Mouse (Mus musculus) liver, adult 2 months (tissue): ENCODE measurements around the gene Armc5. TPM values are rescaled to one million over a fixed set of nuclear protein-coding genes. Genes with fewer than 3 reads are reported as not detected.

Experiments
- DNase-seq: peaks from one replicate; pipeline ENCODE4 v3.0.0-alpha.2; 2011; ENCODE audit warnings: low read depth, low spot score; ENCODE audit errors: extremely low read depth
- H3K27ac ChIP-seq: fragments of 200-500 bp; replicated peaks from 2 replicates; pipeline ENCODE4 v1.5.1; 2012; ENCODE audit warnings: low read depth, mild to moderate bottlenecking, control low read depth, inconsistent platforms, low read length; ENCODE audit not compliant: insufficient read depth
- H3K27me3 ChIP-seq: fragments of 200-500 bp; 2 replicates; pipeline ENCODE4 v1.6.1; 2012; ENCODE audit warnings: mild to moderate bottlenecking, moderate library complexity, low read length, inconsistent platforms; ENCODE audit not compliant: control insufficient read depth, insufficient read depth
- H3K36me3 ChIP-seq: fragments of 200-500 bp; 2 replicates; pipeline ENCODE4 v1.6.1; 2012; ENCODE audit warnings: low read length, inconsistent platforms; ENCODE audit not compliant: control insufficient read depth, insufficient read depth
- H3K4me1 ChIP-seq: fragments of 200-500 bp; 2 replicates; pipeline ENCODE4 v1.6.1; 2011; ENCODE audit warnings: low read length; ENCODE audit not compliant: control insufficient read depth, insufficient read depth
- H3K4me3 ChIP-seq: fragments of 200-500 bp; 2 replicates; pipeline ENCODE4 v1.5.1; 2011; ENCODE audit warnings: low read depth, mild to moderate bottlenecking, control low read depth, low read length, moderate library complexity; ENCODE audit not compliant: insufficient read depth
- H3K79me2 ChIP-seq: fragments of 200-500 bp; 2 replicates; pipeline ENCODE4 v1.6.1; 2012; ENCODE audit warnings: inconsistent platforms, mild to moderate bottlenecking, low read length, moderate library complexity; ENCODE audit not compliant: control insufficient read depth, insufficient read depth
- H3K9ac ChIP-seq: fragments of 200-500 bp; 2 replicates; pipeline ENCODE4 v1.6.1; 2012; ENCODE audit warnings: low read depth, mild to moderate bottlenecking, control low read depth, inconsistent platforms, low read length
- CTCF ChIP-seq: fragments of 200-500 bp; IDR thresholded peaks from 2 replicates; pipeline ENCODE4 v1.5.1; 2011; ENCODE audit warnings: low read depth, low read length, control low read depth
- POLR2A ChIP-seq: fragments of 200-500 bp; IDR thresholded peaks from 2 replicates; pipeline ENCODE4 v1.6.1; 2011; ENCODE audit warnings: low read length, control low read depth; ENCODE audit not compliant: insufficient read depth; ENCODE audit errors: extremely low read depth
- WGBS: fragments of 180-500 bp; shearing (Covaris S2); methylation state at CpG from one replicate; pipeline ENCODE4 v1.1.7; 2018; 5-methylcytosine and 5-hydroxymethylcytosine counted together
- polyA plus RNA-seq: library from polyadenylated mRNA; depleted of rRNA; stranded (reverse); fragments of >200 nt; gene quantifications from 2 replicates; pipeline ENCODE4 v1.2.3, GENCODE M21; 2012
- total RNA-seq: library from RNA; depleted of rRNA; stranded (reverse); fragments of >200 nt; gene quantifications from 2 replicates; pipeline ENCODE4 v1.2.3, GENCODE M21; 2014

The Armc5 gene
- total and polyA plus RNA-seq, 2 experiments: 2.1 to 12.7 TPM

DNA sequence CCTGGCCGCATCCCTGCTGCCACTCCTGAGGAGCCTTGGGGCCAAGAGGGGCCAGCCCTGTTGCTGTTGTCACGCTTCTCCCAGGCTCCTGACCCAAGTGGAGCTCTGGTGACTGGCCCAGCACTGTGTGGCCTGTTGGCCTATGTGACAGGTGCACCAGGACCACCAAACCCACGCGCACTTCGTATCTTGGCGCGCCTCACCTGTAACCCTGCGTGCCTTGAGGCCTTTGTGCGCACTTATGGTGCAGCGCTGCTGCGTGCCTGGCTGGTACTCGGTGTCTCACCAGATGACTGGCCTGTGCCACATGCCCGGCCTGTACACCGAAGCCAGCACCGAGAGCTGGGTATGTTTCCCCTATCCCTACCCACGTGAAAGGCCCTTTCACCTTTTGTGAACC lies 5.2 kb downstream of the Armc5 start:
- Histone ChIP-seq H3K4me1 (peaks cover 2% of the 10 kb centered on the region; the same call in 1 of the 2 replicates), H3K27ac (no peak overlapping the region), H3K79me2 (no peaks in the 10 kb centered on the region), H3K27me3 (no peaks in the 10 kb centered on the region), H3K9ac (no peak overlapping the region), H3K36me3 (peaks cover 3% of the 10 kb centered on the region; the same call in 1 of the 2 replicates), H3K4me3 (no peak overlapping the region)
- TF ChIP-seq POLR2A (no peak), CTCF (no peak)
- WGBS: 96% methylated on average over 16 of the region's 16 CpGs
- DNase-seq: no peak

DNA sequence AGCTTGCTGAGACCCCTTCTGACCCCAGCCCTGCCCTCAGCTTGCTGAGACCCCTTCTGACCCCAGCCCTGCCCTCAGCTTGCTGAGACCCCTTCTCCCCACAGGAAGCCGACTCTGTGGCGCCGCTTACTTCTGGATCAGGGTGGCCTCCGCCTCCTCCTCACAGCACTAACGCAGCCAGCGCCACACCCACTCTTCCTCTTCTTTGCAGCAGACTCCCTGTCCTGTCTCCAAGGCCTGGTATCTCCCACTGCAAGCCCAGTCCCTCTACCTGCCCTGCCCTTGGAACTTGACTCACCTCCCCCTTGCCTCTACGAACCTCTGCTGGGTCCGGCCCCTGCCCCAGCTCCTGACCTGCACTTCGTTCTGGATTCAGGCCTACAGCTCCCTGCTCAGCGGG lies 6.8 kb downstream of the Armc5 start:
- H3K27me3 ChIP-seq: no peaks in the 10 kb centered on the region
- H3K79me2 ChIP-seq: no peaks in the 10 kb centered on the region
- H3K36me3 ChIP-seq: peaks cover 3% of the 10 kb centered on the region; the same call in 1 of the 2 replicates
- H3K4me3 ChIP-seq: peak overlapping the region; percentile 51; the same call in 1 of the 2 replicates
- peak overlapping the region; percentile 54 for H3K9ac ChIP-seq
- no peaks in the 10 kb centered on the region for H3K4me1 ChIP-seq
- 80% methylated on average over 10 of the region's 10 CpGs for WGBS
- peak overlapping the region; percentile 27; the same call in 1 of the 2 replicates for H3K27ac ChIP-seq
- TF ChIP-seq CTCF: no peak
- TF ChIP-seq POLR2A: no peak
- no peak for DNase-seq

DNA sequence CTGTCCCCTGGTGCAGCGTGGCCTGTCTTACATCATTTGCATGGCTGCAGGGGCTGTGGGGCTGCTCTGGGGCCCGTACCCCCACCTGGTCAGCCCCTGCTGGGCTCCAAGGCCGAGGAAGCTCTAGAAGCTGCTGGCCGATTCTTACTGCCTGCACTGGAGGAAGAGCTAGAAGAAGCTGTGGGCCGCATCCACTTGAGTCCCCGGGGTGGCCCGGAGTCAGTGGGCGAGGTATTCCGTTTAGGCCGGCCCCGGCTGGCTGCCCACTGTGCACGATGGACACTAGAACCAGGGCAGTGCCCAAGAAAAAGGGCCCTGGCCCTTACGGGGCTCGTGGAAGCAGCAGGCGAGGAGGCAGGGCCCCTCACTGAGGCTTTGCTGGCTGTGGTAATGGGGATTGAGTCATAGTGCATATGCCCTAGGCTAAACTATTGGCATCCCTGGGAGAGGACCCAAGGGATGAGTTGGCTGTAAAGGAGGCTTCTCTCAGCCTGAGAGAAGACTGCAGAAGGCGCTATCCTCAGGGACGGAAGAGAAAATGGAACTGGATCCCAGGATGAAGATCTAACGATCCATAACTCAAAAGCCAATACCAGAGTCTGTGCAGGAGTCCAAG lies 7.4 kb downstream of the Armc5 start:
- Histone ChIP-seq H3K9ac (peak overlapping the region; percentile 54), H3K27me3 (no peaks in the 10 kb centered on the region), H3K36me3 (peaks cover 3% of the 10 kb centered on the region; the same call in 1 of the 2 replicates), H3K79me2 (no peaks in the 10 kb centered on the region), H3K4me1 (no peaks in the 10 kb centered on the region), H3K4me3 (peak overlapping the region; percentile 31; the same call in 1 of the 2 replicates), H3K27ac (peak overlapping the region; percentile 27; the same call in 1 of the 2 replicates)
- no peak for TF ChIP-seq POLR2A
- no peak for TF ChIP-seq CTCF
- DNase-seq: no peak
- 90% methylated on average over 18 of the region's 18 CpGs for WGBS

DNA sequence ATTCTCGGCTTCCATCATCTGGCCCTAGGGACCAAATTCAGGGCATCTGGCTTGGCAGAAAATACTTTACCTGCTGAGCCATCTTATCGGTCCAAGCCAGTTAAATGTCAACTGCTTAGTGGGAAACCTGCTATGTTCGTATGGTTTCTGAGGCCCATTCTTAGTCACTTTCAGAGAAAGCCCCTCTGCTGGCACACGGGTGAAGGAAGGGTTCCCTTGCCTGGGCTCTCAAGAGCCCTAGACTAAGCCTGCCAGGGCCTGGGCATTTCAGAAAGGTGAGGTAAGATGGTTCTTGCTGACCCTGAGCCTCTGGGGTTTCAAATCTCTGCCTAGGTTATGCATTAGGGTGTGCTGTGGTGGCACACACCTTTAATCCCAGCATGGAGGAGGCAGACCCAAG lies 8.4 kb downstream of the Armc5 start:
- 93% methylated on average over 4 of the region's 4 CpGs for WGBS
- Histone ChIP-seq H3K27me3 (no peaks in the 10 kb centered on the region), H3K4me1 (no peaks in the 10 kb centered on the region), H3K27ac (no peak overlapping the region), H3K4me3 (no peak overlapping the region), H3K79me2 (no peaks in the 10 kb centered on the region), H3K9ac (no peak overlapping the region), H3K36me3 (peaks cover 3% of the 10 kb centered on the region; the same call in 1 of the 2 replicates)
- no peak for TF ChIP-seq POLR2A
- TF ChIP-seq CTCF: no peak
- DNase-seq: no peak

DNA sequence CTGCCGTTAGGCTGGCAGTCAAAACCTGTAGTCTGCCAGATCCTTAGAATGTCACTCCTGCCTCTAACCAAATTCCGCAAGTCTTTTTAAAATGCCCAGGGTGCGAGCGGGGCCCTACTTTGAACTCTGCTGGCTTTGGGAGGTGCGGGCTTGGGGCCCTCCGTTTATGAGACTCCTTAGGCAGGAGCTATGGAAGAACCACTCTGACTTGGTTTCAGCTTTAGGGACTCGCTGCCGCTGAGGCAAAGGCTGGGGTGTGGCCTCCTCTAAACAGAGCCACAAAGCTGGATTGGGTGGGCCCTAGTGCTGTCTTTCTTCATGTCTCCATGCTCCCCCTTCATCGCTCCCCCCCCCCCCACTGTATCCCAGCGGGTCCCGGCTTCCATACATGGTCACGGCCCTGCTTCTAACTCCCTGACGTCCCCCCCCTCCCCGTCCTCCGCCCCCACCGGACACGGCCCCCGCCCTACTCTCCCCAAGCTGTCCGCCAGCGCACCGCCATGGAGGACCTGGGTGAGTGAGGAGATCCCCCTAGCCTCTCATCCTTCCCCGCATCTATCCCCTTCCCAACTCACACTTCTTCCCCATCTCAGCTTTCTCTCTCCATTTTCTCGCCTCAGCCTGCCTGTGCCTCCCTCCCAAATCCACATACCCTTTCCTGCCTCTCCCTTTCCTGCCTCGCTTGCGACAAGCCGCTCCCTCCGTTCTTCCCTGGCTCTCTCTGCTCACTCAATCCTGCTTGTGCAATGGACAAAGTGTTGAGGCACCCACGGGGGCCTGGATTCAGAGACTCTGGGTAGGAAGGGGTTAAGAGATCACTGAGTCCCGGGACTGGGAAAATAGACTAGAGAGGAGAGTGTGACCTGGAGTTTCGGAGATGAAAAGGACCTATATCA lies 9.6 kb downstream of the Armc5 start, which contains the start of gene Tgfb1i1:
Gene Tgfb1i1 (plus strand): TSS at position 317 of the 896 bp plus-strand sequence.
- H3K79me2 ChIP-seq: no peaks in the 10 kb centered on the region
- TF ChIP-seq POLR2A (0 out of 2 replicates have a peak, but pooled peaks have one; percentile 26), CTCF (no peak)
- peak within 1 kb of the TSS; percentile 51 for H3K9ac ChIP-seq
- no peaks in the 10 kb centered on the region for H3K4me1 ChIP-seq
- H3K36me3 ChIP-seq: peaks cover 3% of the 10 kb centered on the region; the same call in 1 of the 2 replicates
- peak within 1 kb of the TSS; percentile 53 for H3K27ac ChIP-seq
- WGBS: 14% methylated on average over 22 of the region's 30 CpGs
- H3K27me3 ChIP-seq: no peaks in the 10 kb centered on the region
- peak within 1 kb of the TSS; percentile 56 for H3K4me3 ChIP-seq
- DNase-seq: no peak
